Mouse (Mus musculus) kidney, embryonic 14.5 days (tissue): ENCODE results near the gene Qsox1. TPM values are rescaled to one million over a fixed set of nuclear protein-coding genes. Genes with fewer than 3 reads are reported as not detected.

Experiments
- ATAC-seq: fragments of 200-750 bp; cut with Nextera tagmentation; 2 replicates; pipeline ENCODE4 v1.8.0; 2017; ENCODE audit warnings: moderate number of reproducible peaks, mild to moderate bottlenecking, moderate TSS enrichment, moderate library complexity; ENCODE audit not compliant: low FRiP score, low TSS enrichment
- H3K27ac ChIP-seq: fragments of 300-500 bp; sonication (generic); 2 replicates; pipeline ENCODE4 v1.5.1; 2014; ENCODE audit warnings: low read depth, mild to moderate bottlenecking, low read length, moderate library complexity, mixed read lengths
- H3K27me3 ChIP-seq: fragments of 300-500 bp; sonication (generic); 2 replicates; pipeline ENCODE4 v1.6.1; 2014; ENCODE audit warnings: mild to moderate bottlenecking, low read length; ENCODE audit not compliant: control insufficient read depth, insufficient read depth
- H3K36me3 ChIP-seq: fragments of 300-500 bp; sonication (generic); 2 replicates; pipeline ENCODE4 v1.6.1; 2014; ENCODE audit warnings: low read length, mixed read lengths; ENCODE audit not compliant: control insufficient read depth, insufficient read depth
- H3K4me1 ChIP-seq: fragments of 300-500 bp; sonication (generic); 2 replicates; pipeline ENCODE4 v1.6.1; 2014; ENCODE audit warnings: low read length, mixed read lengths; ENCODE audit not compliant: control insufficient read depth, insufficient read depth
- H3K4me2 ChIP-seq: fragments of 300-500 bp; sonication (generic); replicated peaks from 2 replicates; pipeline ENCODE4 v1.6.1; 2014; ENCODE audit warnings: low read depth, mild to moderate bottlenecking, low read length
- H3K4me3 ChIP-seq: fragments of 300-500 bp; sonication (generic); 2 replicates; pipeline ENCODE4 v1.5.1; 2014; ENCODE audit warnings: mild to moderate bottlenecking, low read length
- H3K9ac ChIP-seq: fragments of 300-500 bp; sonication (generic); 2 replicates; pipeline ENCODE4 v1.6.1; 2014; ENCODE audit warnings: low read depth, mild to moderate bottlenecking, low read length, moderate library complexity
- H3K9me3 ChIP-seq: fragments of 300-500 bp; sonication (generic); 2 replicates; pipeline ENCODE4 v1.6.1; 2016; ENCODE audit warnings: low read length; ENCODE audit not compliant: control insufficient read depth
- WGBS: fragments of 180-500 bp; shearing (Covaris S2); extraction: QIAGEN DNeasy Blood & Tissue Kit; methylation state at CpG from one replicate; pipeline ENCODE4 v1.1.7; 2014; 5-methylcytosine and 5-hydroxymethylcytosine counted together
- polyA plus RNA-seq: library from polyadenylated mRNA; unstranded; fragments of >200 nt; fragmentation: Nextera tagmentation; extraction: Ambion mirVana; gene quantifications from 2 replicates; pipeline ENCODE4 v1.2.1, GENCODE M21; 2014

Qsox1 gene
- 11.0 and 13.5 TPM in 2 replicates for polyA plus RNA-seq

GRCm38 (mm10) chr1:155812581-155813499 is at the start of gene Qsox1:
Gene Qsox1 (minus strand): TSS chr1:155812889.
- Histone ChIP-seq H3K27ac (no peak within 1 kb of the TSS; the same call in 1 of the 2 replicates), H3K36me3 (no peaks in the 10 kb centered on the region), H3K4me3 (peak within 1 kb of the TSS; percentile 75), H3K4me1 (peaks cover 10% of the 10 kb centered on the region; the same call in 1 of the 2 replicates), H3K9ac (peak within 1 kb of the TSS; percentile 59), H3K4me2 (peak within 1 kb of the TSS; percentile 71), H3K27me3 (no peaks in the 10 kb centered on the region), H3K9me3 (no peaks in the 10 kb centered on the region)
- ATAC-seq = peak; percentile 96
- under 1% methylated on average over 60 of the region's 67 CpGs for WGBS

- ATAC-seq = no peak
- Histone ChIP-seq H3K27ac (no peak overlapping the region), H3K9ac (no peak overlapping the region), H3K4me2 (no peak overlapping the region), H3K9me3 (no peaks in the 10 kb centered on the region), H3K27me3 (no peaks in the 10 kb centered on the region), H3K4me3 (no peak overlapping the region), H3K36me3 (peaks cover 49% of the 10 kb centered on the region), H3K4me1 (no peaks in the 10 kb centered on the region)
- WGBS = 79% methylated on average over 7 of the region's 7 CpGs
Measured at GRCm38 (mm10) chr1:155854926-155855702, 42.4 kb upstream of the Qsox1 start.

GRCm38 (mm10) chr1:155853009-155853408 is 40.3 kb upstream of the Qsox1 start:
- no peaks in the 10 kb centered on the region for H3K9me3 ChIP-seq
- no peak for ATAC-seq
- H3K4me2 ChIP-seq = no peak overlapping the region
- H3K9ac ChIP-seq = no peak overlapping the region
- H3K36me3 ChIP-seq = peaks cover 44% of the 10 kb centered on the region
- no peaks in the 10 kb centered on the region for H3K4me1 ChIP-seq
- no peak overlapping the region for H3K27ac ChIP-seq
- H3K4me3 ChIP-seq = no peak overlapping the region
- no peaks in the 10 kb centered on the region for H3K27me3 ChIP-seq
- WGBS = 99% methylated on average over 5 of the region's 5 CpGs

GRCm38 (mm10) chr1:155844235-155844634 is 31.5 kb upstream of the Qsox1 start:
- Histone ChIP-seq H3K4me3 (no peak overlapping the region), H3K4me1 (0 out of 2 replicates have a peak, but pooled peaks cover 6% of the 10 kb centered on the region), H3K4me2 (no peak overlapping the region), H3K27me3 (no peaks in the 10 kb centered on the region), H3K9ac (no peak overlapping the region), H3K9me3 (no peaks in the 10 kb centered on the region), H3K36me3 (peaks cover 28% of the 10 kb centered on the region), H3K27ac (no peak overlapping the region)
- 30% methylated on average over 5 of the region's 5 CpGs for WGBS
- no peak for ATAC-seq

GRCm38 (mm10) chr1:155843538-155843937 is 30.8 kb upstream of the Qsox1 start:
- H3K9me3 ChIP-seq = no peaks in the 10 kb centered on the region
- H3K9ac ChIP-seq = no peak overlapping the region
- no peak overlapping the region for H3K4me3 ChIP-seq
- peaks cover 27% of the 10 kb centered on the region for H3K36me3 ChIP-seq
- 0 out of 2 replicates have a peak, but pooled peaks cover 6% of the 10 kb centered on the region for H3K4me1 ChIP-seq
- H3K27me3 ChIP-seq = no peaks in the 10 kb centered on the region
- 57% methylated on average over 4 of the region's 4 CpGs for WGBS
- 0 out of 2 replicates have a peak, but pooled peaks have one; percentile 28 for ATAC-seq
- no peak overlapping the region for H3K27ac ChIP-seq
- H3K4me2 ChIP-seq = no peak overlapping the region

- no peak for ATAC-seq
- no peaks in the 10 kb centered on the region for H3K4me1 ChIP-seq
- no peaks in the 10 kb centered on the region for H3K27me3 ChIP-seq
- no peak overlapping the region for H3K4me3 ChIP-seq
- WGBS = 77% methylated on average over 2 of the region's 2 CpGs
- no peak overlapping the region for H3K4me2 ChIP-seq
- no peaks in the 10 kb centered on the region for H3K36me3 ChIP-seq
- no peak overlapping the region for H3K9ac ChIP-seq
- no peaks in the 10 kb centered on the region for H3K9me3 ChIP-seq
- no peak overlapping the region for H3K27ac ChIP-seq
Measured at GRCm38 (mm10) chr1:155835667-155836066, 23.0 kb upstream of the Qsox1 start.

GRCm38 (mm10) chr1:155833610-155834009 is 20.9 kb upstream of the Qsox1 start:
- no peaks in the 10 kb centered on the region for H3K9me3 ChIP-seq
- H3K36me3 ChIP-seq = no peaks in the 10 kb centered on the region
- no peak for ATAC-seq
- no peak overlapping the region for H3K4me3 ChIP-seq
- no peaks in the 10 kb centered on the region for H3K4me1 ChIP-seq
- no peak overlapping the region for H3K4me2 ChIP-seq
- 90% methylated on average over 9 of the region's 9 CpGs for WGBS
- no peak overlapping the region for H3K9ac ChIP-seq
- H3K27ac ChIP-seq = no peak overlapping the region
- H3K27me3 ChIP-seq = no peaks in the 10 kb centered on the region

- H3K27me3 ChIP-seq = no peaks in the 10 kb centered on the region
- 87% methylated on average over 3 of the region's 3 CpGs for WGBS
- no peak for ATAC-seq
- no peaks in the 10 kb centered on the region for H3K36me3 ChIP-seq
- peaks cover 6% of the 10 kb centered on the region; the same call in 1 of the 2 replicates for H3K4me1 ChIP-seq
- no peak overlapping the region for H3K9ac ChIP-seq
- no peak overlapping the region for H3K4me3 ChIP-seq
- H3K9me3 ChIP-seq = no peaks in the 10 kb centered on the region
- H3K4me2 ChIP-seq = no peak overlapping the region
- H3K27ac ChIP-seq = no peak overlapping the region
Measured at GRCm38 (mm10) chr1:155831958-155832357, 19.3 kb upstream of the Qsox1 start.
